Mouse (Mus musculus): ENCODE results near the gene Timp3. TPM values are rescaled to one million over a fixed set of nuclear protein-coding genes. Genes with fewer than 3 reads are reported as not detected.

Timp3 gene
- polyA plus RNA-seq, 1 experiment from 2014 or later, result 53.9 TPM

DNA sequence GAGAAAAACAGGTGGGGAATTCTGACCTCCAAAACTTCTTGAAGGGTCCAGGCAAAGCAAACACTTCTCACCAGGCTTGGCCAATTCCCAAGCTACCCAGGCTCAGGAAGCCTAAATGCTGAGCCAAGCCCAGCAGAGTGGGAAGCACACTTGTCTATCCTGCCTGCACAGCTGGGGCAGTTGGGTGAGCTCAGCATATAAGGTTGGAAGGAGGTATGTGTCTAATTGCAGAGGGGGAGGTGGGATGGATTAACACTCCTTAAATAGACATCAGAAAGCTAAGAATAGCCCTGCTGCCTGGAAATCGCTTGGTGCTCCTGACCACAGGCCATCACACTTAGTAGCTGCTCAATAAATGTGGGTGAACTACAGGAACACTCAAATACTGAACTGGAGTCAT lies 13.3 kb downstream of the Timp3 start:
- 69% methylated on average over 1 of the region's 1 CpGs for WGBS
- H3K9ac ChIP-seq (ENCODE audit: low read length), result no peak overlapping the region

DNA sequence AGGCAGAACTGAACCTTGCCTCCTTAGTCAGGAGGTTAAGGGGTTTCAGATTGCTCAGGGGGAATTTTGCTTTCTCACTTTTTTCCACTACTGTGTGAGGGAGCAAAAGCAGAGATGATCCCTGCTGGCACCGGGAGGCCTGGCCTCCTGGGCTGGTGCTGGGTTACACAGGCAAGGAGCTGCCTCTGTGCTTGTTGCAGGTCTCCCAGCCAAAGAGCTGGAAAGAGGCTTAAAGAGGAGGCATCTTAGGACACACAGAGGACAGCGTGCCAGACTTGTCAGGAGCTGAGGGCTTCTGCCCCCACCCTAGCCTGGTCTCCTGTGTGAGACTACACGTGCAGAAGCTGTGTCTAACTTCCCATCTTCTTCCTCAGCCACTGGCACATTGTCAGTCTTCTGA lies 15.3 kb downstream of the Timp3 start:
- H3K27ac ChIP-seq (replicated peaks; ENCODE audit: low read depth, low read length), result no peak overlapping the region
- no peak for ATAC-seq (ENCODE audit: insufficient number of reproducible peaks, low FRiP score, low TSS enrichment, low read depth)

More for the DNA sequence above, 13.3 kb downstream of the Timp3 start:
- Histone ChIP-seq H3K27me3 (ENCODE audit: control insufficient read depth, insufficient read depth, low read length) (no peaks in the 10 kb centered on the region), H3K4me2 (ENCODE audit: low read depth, severe bottlenecking) (no peak overlapping the region), H3K36me3 (ENCODE audit: control insufficient read depth, insufficient read depth, low read length) (no peaks in the 10 kb centered on the region), H3K27ac (replicated peaks; ENCODE audit: low read depth, low read length) (no peak overlapping the region), H3K4me1 (ENCODE audit: control insufficient read depth, insufficient read depth, low read length) (peaks cover 5% of the 10 kb centered on the region), H3K9me3 (ENCODE audit: control insufficient read depth, low read length) (no peaks in the 10 kb centered on the region), H3K4me3 (ENCODE audit: low read depth, low read length) (no peak overlapping the region)
- DNase-seq (ENCODE audit: low spot score), result no peak
- no peak for ATAC-seq (ENCODE audit: insufficient number of reproducible peaks, low FRiP score, low TSS enrichment, low read depth)

DNA sequence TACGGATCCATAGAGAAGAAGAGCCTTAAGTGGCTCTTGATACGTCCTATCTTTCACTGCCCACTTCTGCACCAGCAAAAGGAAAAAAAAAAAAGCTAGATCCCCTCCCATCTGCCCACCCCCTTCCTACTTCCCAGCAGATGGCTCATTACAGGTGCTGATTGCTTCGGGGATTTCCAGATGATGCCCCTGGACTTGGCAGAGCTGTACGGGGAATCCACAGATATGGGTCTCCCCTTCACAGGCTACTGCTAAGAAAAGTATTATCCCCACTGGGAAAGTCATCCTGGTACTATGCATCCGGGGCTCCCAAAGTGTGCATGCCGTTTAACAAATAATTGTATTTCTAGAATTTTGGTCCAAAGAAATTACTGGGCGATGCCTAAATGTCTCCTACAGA lies 17.5 kb downstream of the Timp3 start:
- H3K36me3 ChIP-seq (ENCODE audit: control insufficient read depth, insufficient read depth, low read length), result 0 out of 2 replicates have a peak, but pooled peaks cover 2% of the 10 kb centered on the region
- 89% methylated on average over 7 of the region's 7 CpGs for WGBS
- no peak overlapping the region for H3K4me2 ChIP-seq (ENCODE audit: low read depth, severe bottlenecking)
- H3K27me3 ChIP-seq (ENCODE audit: control insufficient read depth, insufficient read depth, low read length), result no peaks in the 10 kb centered on the region
- H3K9ac ChIP-seq (ENCODE audit: low read length), result no peak overlapping the region
- no peak overlapping the region for H3K4me3 ChIP-seq (ENCODE audit: low read depth, low read length)
- ATAC-seq (ENCODE audit: insufficient number of reproducible peaks, low FRiP score, low TSS enrichment, low read depth) (no peak), DNase-seq (ENCODE audit: low spot score) (no peak)
- no peak overlapping the region for H3K27ac ChIP-seq (replicated peaks; ENCODE audit: low read depth, low read length)
- no peaks in the 10 kb centered on the region for H3K9me3 ChIP-seq (ENCODE audit: control insufficient read depth, low read length)
- H3K4me1 ChIP-seq (ENCODE audit: control insufficient read depth, insufficient read depth, low read length), result peaks cover 19% of the 10 kb centered on the region

More for the DNA sequence above, 15.3 kb downstream of the Timp3 start:
- no peaks in the 10 kb centered on the region for H3K27me3 ChIP-seq (ENCODE audit: control insufficient read depth, insufficient read depth, low read length)
- DNase-seq (ENCODE audit: low spot score), result no peak
- WGBS, result 46% methylated on average over 3 of the region's 3 CpGs
- no peak overlapping the region for H3K4me3 ChIP-seq (ENCODE audit: low read depth, low read length)
- no peak overlapping the region for H3K4me2 ChIP-seq (ENCODE audit: low read depth, severe bottlenecking)
- no peaks in the 10 kb centered on the region for H3K36me3 ChIP-seq (ENCODE audit: control insufficient read depth, insufficient read depth, low read length)
- peaks cover 14% of the 10 kb centered on the region for H3K4me1 ChIP-seq (ENCODE audit: control insufficient read depth, insufficient read depth, low read length)
- no peak overlapping the region for H3K9ac ChIP-seq (ENCODE audit: low read length)
- H3K9me3 ChIP-seq (ENCODE audit: control insufficient read depth, low read length), result no peaks in the 10 kb centered on the region

DNA sequence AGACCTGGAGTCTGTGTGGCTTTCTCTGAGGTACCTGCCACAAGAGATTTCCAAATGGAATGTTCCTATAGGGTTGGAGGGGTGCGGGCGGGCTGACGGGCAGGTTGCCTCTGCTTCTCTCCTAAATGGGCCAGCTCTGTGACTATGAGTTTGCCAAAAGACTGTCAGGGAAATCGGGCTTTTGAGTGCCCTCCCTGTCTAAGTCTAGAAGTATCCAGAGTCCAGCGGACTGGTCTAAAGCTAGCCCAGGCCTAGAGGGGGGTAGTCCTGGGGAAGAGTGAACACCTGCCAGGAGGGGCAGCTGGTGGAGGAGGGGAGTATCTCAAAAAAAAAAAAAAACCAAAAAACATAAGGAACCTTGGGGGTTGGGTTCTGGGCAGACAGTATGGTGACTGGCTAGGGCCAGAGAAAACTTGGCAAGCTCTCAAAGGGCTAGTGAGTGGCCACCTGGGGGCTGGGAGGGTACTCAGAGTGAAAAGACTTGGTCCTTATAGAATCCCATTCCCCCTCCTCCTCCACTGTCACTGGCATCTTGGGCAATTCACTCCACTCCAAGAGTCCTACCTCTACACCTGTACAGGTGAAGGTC lies 18.5 kb downstream of the Timp3 start:
- no peak overlapping the region for H3K9ac ChIP-seq (ENCODE audit: low read length)
- ATAC-seq (ENCODE audit: insufficient number of reproducible peaks, low FRiP score, low TSS enrichment, low read depth) (no peak; the same call in 1 of the 2 replicates), DNase-seq (ENCODE audit: low spot score) (no peak)
- no peaks in the 10 kb centered on the region for H3K9me3 ChIP-seq (ENCODE audit: control insufficient read depth, low read length)
- no peak overlapping the region for H3K4me2 ChIP-seq (ENCODE audit: low read depth, severe bottlenecking)
- 0 out of 2 replicates have a peak, but pooled peaks cover 2% of the 10 kb centered on the region for H3K36me3 ChIP-seq (ENCODE audit: control insufficient read depth, insufficient read depth, low read length)
- no peaks in the 10 kb centered on the region for H3K27me3 ChIP-seq (ENCODE audit: control insufficient read depth, insufficient read depth, low read length)
- no peak overlapping the region for H3K4me3 ChIP-seq (ENCODE audit: low read depth, low read length)
- no peak overlapping the region for H3K27ac ChIP-seq (replicated peaks; ENCODE audit: low read depth, low read length)
- peaks cover 19% of the 10 kb centered on the region for H3K4me1 ChIP-seq (ENCODE audit: control insufficient read depth, insufficient read depth, low read length)
- 91% methylated on average over 5 of the region's 5 CpGs for WGBS

DNA sequence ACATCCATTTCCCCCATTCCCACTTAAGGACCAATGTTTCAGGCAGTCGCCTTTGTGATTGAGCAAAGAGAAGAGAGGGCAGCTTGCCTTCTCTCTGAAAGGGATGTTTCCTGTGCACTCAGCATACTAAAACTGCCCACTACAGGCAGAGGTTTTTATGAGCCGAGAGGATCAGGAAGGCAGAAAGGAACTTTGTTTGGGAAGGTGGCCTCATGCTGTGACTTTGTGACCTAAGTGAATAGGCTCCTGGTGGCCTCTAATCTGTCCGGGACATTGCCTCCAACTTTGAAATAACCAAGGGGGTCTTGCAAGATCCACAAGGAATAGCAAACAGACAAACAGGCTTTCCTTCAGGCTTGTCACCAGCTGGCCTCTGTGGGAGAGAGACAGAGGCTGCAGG lies 19.4 kb downstream of the Timp3 start:
- H3K4me1 ChIP-seq (ENCODE audit: control insufficient read depth, insufficient read depth, low read length), result peaks cover 19% of the 10 kb centered on the region
- H3K9ac ChIP-seq (ENCODE audit: low read length), result no peak overlapping the region
- no peak overlapping the region for H3K4me3 ChIP-seq (ENCODE audit: low read depth, low read length)
- H3K36me3 ChIP-seq (ENCODE audit: control insufficient read depth, insufficient read depth, low read length), result 0 out of 2 replicates have a peak, but pooled peaks cover 2% of the 10 kb centered on the region
- no peak overlapping the region for H3K27ac ChIP-seq (replicated peaks; ENCODE audit: low read depth, low read length)
- no peaks in the 10 kb centered on the region for H3K27me3 ChIP-seq (ENCODE audit: control insufficient read depth, insufficient read depth, low read length)
- H3K4me2 ChIP-seq (ENCODE audit: low read depth, severe bottlenecking), result no peak overlapping the region
- H3K9me3 ChIP-seq (ENCODE audit: control insufficient read depth, low read length), result no peaks in the 10 kb centered on the region
- DNase-seq (ENCODE audit: low spot score) (no peak), ATAC-seq (ENCODE audit: insufficient number of reproducible peaks, low FRiP score, low TSS enrichment, low read depth) (no peak)
- 30% methylated on average over 3 of the region's 3 CpGs for WGBS

DNA sequence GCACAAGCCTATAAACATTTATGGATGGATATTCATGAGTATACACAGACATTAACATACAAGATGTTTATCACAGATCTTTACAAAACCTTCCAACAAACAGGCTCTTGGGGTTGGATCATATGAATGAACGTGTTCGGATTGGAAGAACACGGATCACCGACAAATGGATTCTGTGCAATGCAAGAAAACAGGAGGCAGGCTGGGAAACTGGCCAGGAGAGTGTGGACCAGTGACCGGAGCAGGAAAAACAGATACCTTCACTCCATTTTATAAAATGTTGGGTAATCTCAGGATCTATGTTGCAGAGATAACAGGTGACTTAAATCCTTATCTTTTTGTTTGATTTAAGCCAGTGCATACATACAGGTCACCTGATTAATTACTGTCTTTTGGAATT lies 20.0 kb downstream of the Timp3 start:
- Histone ChIP-seq H3K4me1 (ENCODE audit: control insufficient read depth, insufficient read depth, low read length) (peaks cover 18% of the 10 kb centered on the region), H3K4me3 (ENCODE audit: low read depth, low read length) (no peak overlapping the region)
- no peak for ATAC-seq (ENCODE audit: insufficient number of reproducible peaks, low FRiP score, low TSS enrichment, low read depth)

DNA sequence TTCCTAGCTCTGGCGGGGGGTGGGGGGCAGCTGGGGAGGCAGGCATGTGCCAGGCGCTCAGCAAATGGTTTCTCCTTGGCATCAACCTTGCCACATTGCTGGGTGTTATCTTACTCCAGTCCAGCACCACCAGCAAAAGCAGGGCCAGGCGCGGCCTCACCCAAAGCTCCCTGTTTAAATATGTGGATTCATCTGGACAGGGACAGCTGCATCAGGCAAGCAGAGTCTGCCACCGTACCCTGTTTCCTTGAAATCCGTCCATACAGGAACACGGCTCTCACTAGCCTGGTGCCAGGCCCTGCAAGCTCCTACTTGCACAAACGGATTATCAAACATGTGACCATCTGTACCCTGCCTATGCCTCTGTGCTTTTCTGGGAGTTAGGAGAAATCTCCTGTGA lies 21.0 kb downstream of the Timp3 start:
- Histone ChIP-seq H3K36me3 (ENCODE audit: control insufficient read depth, insufficient read depth, low read length) (0 out of 2 replicates have a peak, but pooled peaks cover 2% of the 10 kb centered on the region), H3K27ac (replicated peaks; ENCODE audit: low read depth, low read length) (no peak overlapping the region), H3K4me2 (ENCODE audit: low read depth, severe bottlenecking) (no peak overlapping the region), H3K27me3 (ENCODE audit: control insufficient read depth, insufficient read depth, low read length) (no peaks in the 10 kb centered on the region), H3K4me1 (ENCODE audit: control insufficient read depth, insufficient read depth, low read length) (peaks cover 14% of the 10 kb centered on the region; the same call in 1 of the 2 replicates), H3K4me3 (ENCODE audit: low read depth, low read length) (no peak overlapping the region), H3K9me3 (ENCODE audit: control insufficient read depth, low read length) (no peaks in the 10 kb centered on the region), H3K9ac (ENCODE audit: low read length) (no peak overlapping the region)
- DNase-seq (ENCODE audit: low spot score) (no peak), ATAC-seq (ENCODE audit: insufficient number of reproducible peaks, low FRiP score, low TSS enrichment, low read depth) (no peak)
- WGBS, result 81% methylated on average over 8 of the region's 8 CpGs

More for the DNA sequence above, 20.0 kb downstream of the Timp3 start:
- Histone ChIP-seq H3K9ac (ENCODE audit: low read length) (no peak overlapping the region), H3K27me3 (ENCODE audit: control insufficient read depth, insufficient read depth, low read length) (no peaks in the 10 kb centered on the region), H3K9me3 (ENCODE audit: control insufficient read depth, low read length) (no peaks in the 10 kb centered on the region), H3K36me3 (ENCODE audit: control insufficient read depth, insufficient read depth, low read length) (0 out of 2 replicates have a peak, but pooled peaks cover 2% of the 10 kb centered on the region), H3K4me2 (ENCODE audit: low read depth, severe bottlenecking) (no peak overlapping the region), H3K27ac (replicated peaks; ENCODE audit: low read depth, low read length) (no peak overlapping the region)
- WGBS, result 93% methylated on average over 5 of the region's 5 CpGs
- DNase-seq (ENCODE audit: low spot score), result no peak

DNA sequence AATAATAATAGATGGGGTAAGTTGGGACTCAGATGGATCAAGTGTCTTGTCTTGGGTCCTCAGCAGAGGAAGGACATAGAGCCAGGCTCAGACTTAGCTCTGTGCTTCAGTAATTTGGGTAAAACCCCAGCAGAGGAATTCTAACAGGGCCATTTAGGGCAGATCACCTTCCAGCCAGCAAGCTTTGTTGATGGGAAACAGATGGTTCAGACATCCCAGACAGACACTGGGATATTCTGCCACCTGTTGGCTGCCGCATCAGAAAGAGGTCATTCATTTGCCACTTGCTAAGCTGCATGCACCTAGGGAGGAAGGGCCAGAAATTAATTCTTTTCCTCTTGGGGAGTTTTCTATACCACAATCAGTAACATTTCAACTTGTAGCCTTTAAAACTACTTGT lies 21.8 kb downstream of the Timp3 start:
- WGBS, result 7% methylated on average over 1 of the region's 1 CpGs
- Histone ChIP-seq H3K27me3 (ENCODE audit: control insufficient read depth, insufficient read depth, low read length) (no peaks in the 10 kb centered on the region), H3K4me2 (ENCODE audit: low read depth, severe bottlenecking) (no peak overlapping the region), H3K4me3 (ENCODE audit: low read depth, low read length) (no peak overlapping the region), H3K4me1 (ENCODE audit: control insufficient read depth, insufficient read depth, low read length) (peaks cover 14% of the 10 kb centered on the region; the same call in 1 of the 2 replicates), H3K36me3 (ENCODE audit: control insufficient read depth, insufficient read depth, low read length) (0 out of 2 replicates have a peak, but pooled peaks cover 2% of the 10 kb centered on the region), H3K9ac (ENCODE audit: low read length) (no peak overlapping the region), H3K27ac (replicated peaks; ENCODE audit: low read depth, low read length) (no peak overlapping the region), H3K9me3 (ENCODE audit: control insufficient read depth, low read length) (no peaks in the 10 kb centered on the region)
- DNase-seq (ENCODE audit: low spot score) (no peak), ATAC-seq (ENCODE audit: insufficient number of reproducible peaks, low FRiP score, low TSS enrichment, low read depth) (no peak)
